Mouse (Mus musculus) gastrocnemius, adult 8-10 months (tissue): ENCODE measurements at regions not wholly inside any gene's neighbourhood (a gene's known extent, or its start where the extent isn't known, plus 50 kb on each side); places are given as distances from the start of the nearest gene placed in this dataset. TPM values are rescaled to one million over a fixed set of nuclear protein-coding genes. Genes with fewer than 3 reads are reported as not detected.

ENCODE experiments used
- microRNA-seq: library from miRNA; unstranded; fragments of <30 nt; microRNA quantifications from one replicate; pipeline ENCODE4 v1.2.0, GENCODE M21; 2022

Small RNA genes in the stretch of these regions (microRNA-seq; reads per million reads assigned to microRNA genes)
- not detected for gene Gm27441
